Mouse (Mus musculus) erythroblast, embryonic 14.5 days (primary cell): ENCODE measurements around the gene Bmp8a. TPM values are rescaled to one million over a fixed set of nuclear protein-coding genes. Genes with fewer than 3 reads are reported as not detected.
"Not testable (repeated sequence)": the region's sequence is repeated elsewhere in the genome, so short reads cannot be mapped to it uniquely, and the experiment has no call there.

Experiments
- H3K27me3 ChIP-seq: 2 replicates; pipeline ENCODE4 v1.6.1; 2012; ENCODE audit warnings: inconsistent platforms; ENCODE audit not compliant: control insufficient read depth
- H3K36me3 ChIP-seq: 2 replicates; pipeline ENCODE4 v1.6.1; 2012; ENCODE audit warnings: mild to moderate bottlenecking, inconsistent platforms; ENCODE audit not compliant: control insufficient read depth
- H3K4me1 ChIP-seq: 2 replicates; pipeline ENCODE4 v1.6.1; 2012; ENCODE audit warnings: inconsistent platforms; ENCODE audit not compliant: control insufficient read depth
- H3K4me3 ChIP-seq: replicated peaks from 2 replicates; pipeline ENCODE3; 2012; ENCODE audit warnings: moderate library complexity, mild to moderate bottlenecking, inconsistent platforms
- H3K9me3 ChIP-seq: 2 replicates; pipeline ENCODE4 v1.6.1; 2012; ENCODE audit warnings: low read length, inconsistent platforms, mixed read lengths; ENCODE audit not compliant: control insufficient read depth
- GATA1 ChIP-seq: IDR thresholded peaks from 2 replicates; pipeline ENCODE4 v1.6.1; 2012; ENCODE audit warnings: low read length, inconsistent platforms, mixed read lengths
- TAL1 ChIP-seq: IDR thresholded peaks from 3 replicates; pipeline ENCODE4 v1.6.1; 2012; ENCODE audit warnings: low read length, inconsistent platforms, mixed read lengths
- polyA plus RNA-seq: library from polyadenylated mRNA; stranded (reverse); fragments of >175 nt; gene quantifications from 2 replicates; pipeline ENCODE4 v1.2.3, GENCODE M21; 2012

The Bmp8a gene
- polyA plus RNA-seq, 1 experiment, result not detected

DNA sequence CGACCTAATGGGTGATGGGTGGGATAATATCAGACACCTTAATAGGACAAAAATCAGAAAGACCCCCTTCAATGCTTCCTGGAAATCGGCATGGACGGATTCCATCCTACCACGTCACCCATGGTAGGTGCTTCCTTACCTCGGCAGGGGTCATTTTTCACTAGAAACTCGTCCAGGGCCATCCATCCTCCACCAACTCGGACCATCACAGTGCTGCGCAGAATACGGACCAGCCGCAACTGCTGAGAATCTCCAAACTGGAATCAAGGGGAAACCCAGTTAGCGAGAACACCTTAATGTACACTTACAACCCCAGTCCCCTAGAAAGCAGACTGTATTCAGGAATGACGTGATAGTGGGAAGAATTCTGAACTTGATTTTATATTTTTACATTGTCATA lies 17.7 kb upstream of the Bmp8a start:
- TF ChIP-seq GATA1 (no peak), TAL1 (no peak)
- Histone ChIP-seq H3K9me3 (no peaks in the 10 kb centered on the region), H3K4me3 (no peak overlapping the region), H3K4me1 (no peaks in the 10 kb centered on the region), H3K27me3 (no peaks in the 10 kb centered on the region), H3K36me3 (peaks cover 52% of the 10 kb centered on the region)

DNA sequence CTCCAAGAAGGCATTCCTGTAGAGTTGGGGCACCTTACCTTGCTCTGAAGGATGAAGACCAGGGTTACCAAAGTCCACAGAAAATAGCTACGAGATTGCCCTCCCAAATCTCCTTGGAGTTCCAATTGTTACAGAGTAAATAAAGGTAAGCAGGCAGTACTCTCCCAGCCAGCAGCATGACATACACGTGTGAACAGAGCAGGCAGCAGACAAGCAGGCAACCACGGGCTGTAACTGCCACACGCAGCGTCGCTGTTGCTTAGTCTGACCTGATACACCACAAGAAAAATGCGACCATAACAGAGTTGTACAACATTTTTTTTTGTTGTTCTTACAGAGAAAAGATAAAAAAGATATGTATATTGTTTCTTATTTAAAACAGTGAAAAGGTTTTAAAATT lies 15.6 kb upstream of the Bmp8a start:
- H3K4me3 ChIP-seq, result no peak overlapping the region
- peaks cover 57% of the 10 kb centered on the region for H3K36me3 ChIP-seq
- H3K9me3 ChIP-seq, result no peaks in the 10 kb centered on the region
- H3K27me3 ChIP-seq, result no peaks in the 10 kb centered on the region
- TF ChIP-seq GATA1 (no peak), TAL1 (no peak)
- no peaks in the 10 kb centered on the region for H3K4me1 ChIP-seq

DNA sequence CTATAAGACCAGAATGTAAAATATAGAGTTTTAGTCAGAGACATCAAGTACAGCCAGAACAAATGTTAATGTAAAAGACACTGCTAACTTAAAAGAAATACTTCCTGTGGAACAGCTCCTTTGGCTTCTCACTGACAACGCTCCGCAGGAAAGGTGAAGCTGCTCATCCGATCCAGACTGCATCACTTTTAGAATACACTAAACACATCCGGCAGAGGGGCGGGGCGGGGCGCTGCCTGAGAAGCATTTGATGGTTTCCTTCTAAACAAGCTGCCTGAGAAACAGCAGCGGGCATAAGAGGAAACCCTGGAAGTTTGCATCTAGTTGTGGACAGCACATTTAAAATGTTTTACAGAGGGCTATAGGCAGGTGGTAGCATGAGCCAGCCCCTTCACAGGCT lies 12.9 kb upstream of the Bmp8a start:
- peaks cover 66% of the 10 kb centered on the region for H3K36me3 ChIP-seq
- no peaks in the 10 kb centered on the region for H3K9me3 ChIP-seq
- H3K4me1 ChIP-seq, result no peaks in the 10 kb centered on the region

DNA sequence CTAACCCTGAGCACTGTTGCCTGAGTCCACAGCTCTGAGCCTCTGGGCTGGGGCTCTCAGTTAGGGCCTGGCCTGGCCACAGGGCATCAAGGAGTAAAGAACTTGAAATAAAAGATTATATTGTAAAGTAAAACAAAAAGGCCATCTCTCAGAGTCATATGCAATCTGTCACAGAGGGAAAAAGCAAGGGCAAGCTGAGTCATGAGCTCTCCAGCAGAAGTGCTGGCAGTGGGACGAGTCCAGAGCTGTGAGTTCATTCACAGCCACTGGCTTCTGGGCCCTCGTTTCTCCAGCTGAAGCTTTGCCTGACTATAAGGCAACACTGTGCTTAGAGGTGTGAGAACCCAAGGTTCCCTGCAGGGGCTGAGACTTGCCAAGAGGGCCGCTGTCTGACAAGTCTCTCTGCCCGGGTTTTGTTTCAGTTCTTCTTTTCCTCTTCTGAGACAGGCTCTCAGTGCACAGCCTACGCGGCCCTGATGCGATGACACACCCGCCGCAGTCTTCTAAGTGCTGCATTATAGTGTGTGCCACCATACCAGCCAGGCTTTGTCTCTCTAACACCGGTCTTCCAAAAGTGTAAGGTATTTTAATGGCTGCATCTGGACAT lies 10.3 kb upstream of the Bmp8a start:
- H3K4me3 ChIP-seq, result no peak overlapping the region
- H3K9me3 ChIP-seq, result no peaks in the 10 kb centered on the region
- TF ChIP-seq GATA1, result no peak
- TF ChIP-seq TAL1, result no peak
- no peaks in the 10 kb centered on the region for H3K27me3 ChIP-seq
- no peaks in the 10 kb centered on the region for H3K4me1 ChIP-seq
- H3K36me3 ChIP-seq, result peaks cover 62% of the 10 kb centered on the region

More for the DNA sequence above, 12.9 kb upstream of the Bmp8a start:
- no peaks in the 10 kb centered on the region for H3K27me3 ChIP-seq
- no peak for TF ChIP-seq TAL1
- TF ChIP-seq GATA1, result no peak
- H3K4me3 ChIP-seq, result no peak overlapping the region

DNA sequence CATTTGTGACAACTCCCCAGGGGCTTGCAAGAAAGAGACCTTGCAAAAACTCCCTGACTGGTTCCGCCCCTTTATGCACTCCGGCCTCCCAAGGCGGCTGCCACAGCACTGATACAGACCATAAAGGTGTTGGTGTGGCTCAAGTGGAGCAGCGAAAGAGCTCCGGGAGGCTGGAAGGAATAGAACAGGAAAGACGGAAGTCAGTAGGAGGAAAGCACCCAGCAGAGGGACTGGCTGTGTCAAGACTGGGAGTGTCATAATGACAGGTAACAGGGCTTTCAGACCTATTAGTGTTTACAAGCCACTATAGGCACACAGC lies 378 bp upstream of the Bmp8a start:
- H3K9me3 ChIP-seq, result no peaks in the 10 kb centered on the region; the same call in 1 of the 2 replicates
- TF ChIP-seq GATA1 (no peak), TAL1 (no peak)
- H3K4me3 ChIP-seq, result peak overlapping the region; percentile 65
- peaks cover 55% of the 10 kb centered on the region for H3K27me3 ChIP-seq
- peaks cover 18% of the 10 kb centered on the region for H3K4me1 ChIP-seq
- H3K36me3 ChIP-seq, result peaks cover 1% of the 10 kb centered on the region; the same call in 1 of the 2 replicates

DNA sequence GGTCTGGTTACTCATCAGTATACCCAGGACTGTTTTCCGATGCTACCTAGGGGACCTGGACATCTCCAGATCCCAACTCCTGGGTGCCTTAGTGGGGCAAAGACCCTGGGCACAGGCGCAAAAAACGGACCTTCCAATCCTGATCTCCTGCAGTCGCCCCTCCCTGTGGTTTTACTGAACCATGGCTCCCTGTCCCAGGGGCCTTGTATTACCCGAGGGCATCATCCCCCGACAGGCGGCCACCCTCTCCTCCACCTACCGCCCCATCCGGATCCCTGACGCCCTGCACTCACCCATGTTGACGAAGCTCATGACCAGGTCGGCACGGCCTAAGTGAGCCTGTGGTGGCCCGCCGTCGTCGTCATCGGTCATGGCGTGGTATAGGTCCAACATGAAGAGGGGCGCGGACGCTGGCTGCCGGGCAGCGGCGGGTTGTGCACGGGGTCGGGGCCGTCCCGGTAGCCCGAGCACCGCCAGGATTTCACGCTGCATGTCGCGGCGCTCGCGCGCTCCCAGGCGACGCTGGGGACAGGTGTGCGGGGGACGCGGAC lies 886 bp downstream of the Bmp8a start:
- TF ChIP-seq GATA1 (no peak), TAL1 (no peak)
- Histone ChIP-seq H3K4me1 (peaks cover 18% of the 10 kb centered on the region), H3K36me3 (no peaks in the 10 kb centered on the region), H3K4me3 (peak overlapping the region; percentile 65), H3K9me3 (no peaks in the 10 kb centered on the region; the same call in 1 of the 2 replicates), H3K27me3 (peaks cover 56% of the 10 kb centered on the region)

DNA sequence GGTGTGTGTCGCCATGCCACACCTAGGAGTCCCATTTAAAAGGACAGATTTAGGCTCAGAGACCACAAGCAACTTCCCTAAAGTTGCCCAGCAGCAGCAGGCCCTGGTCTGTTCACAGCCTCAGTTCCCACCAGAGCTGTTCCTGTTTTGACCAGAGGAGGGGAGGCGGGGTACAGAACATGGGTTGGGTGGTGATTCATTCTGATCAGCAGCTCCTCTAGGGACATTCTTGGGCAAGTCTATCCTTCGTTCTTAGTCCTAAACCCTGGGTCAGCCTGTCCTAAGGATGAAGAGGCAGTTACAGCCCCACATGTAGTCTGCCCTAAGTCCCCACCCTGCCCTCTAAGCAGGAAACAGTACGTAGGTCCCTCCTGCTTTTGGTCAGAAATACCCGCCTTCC lies 2.8 kb downstream of the Bmp8a start:
- H3K36me3 ChIP-seq, result no peaks in the 10 kb centered on the region
- H3K4me3 ChIP-seq, result no peak overlapping the region
- TF ChIP-seq GATA1 (no peak), TAL1 (no peak)
- H3K4me1 ChIP-seq, result peaks cover 19% of the 10 kb centered on the region
- no peaks in the 10 kb centered on the region; the same call in 1 of the 2 replicates for H3K9me3 ChIP-seq
- H3K27me3 ChIP-seq, result peaks cover 56% of the 10 kb centered on the region

DNA sequence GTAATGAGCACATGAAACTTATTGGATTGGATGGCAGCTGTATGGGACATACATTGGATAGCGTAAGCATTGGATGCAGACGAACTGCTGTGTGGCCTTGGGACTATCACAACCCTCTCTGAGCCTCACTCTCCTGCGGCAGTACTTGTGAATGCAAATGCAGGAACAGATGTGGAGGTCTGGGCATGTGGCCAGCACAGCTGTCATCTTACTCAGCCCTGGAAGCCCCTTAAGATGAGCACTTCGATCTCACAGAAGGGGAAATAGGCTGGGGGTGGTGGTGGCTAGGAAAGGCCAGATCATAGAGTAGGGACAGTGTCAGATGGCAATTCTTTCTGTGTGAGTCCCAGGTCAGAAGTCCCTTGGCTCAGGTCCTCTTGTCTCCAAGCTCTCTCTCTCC lies 5.4 kb downstream of the Bmp8a start:
- peaks cover 11% of the 10 kb centered on the region for H3K4me1 ChIP-seq
- no peaks in the 10 kb centered on the region for H3K36me3 ChIP-seq
- H3K9me3 ChIP-seq, result peaks cover 2% of the 10 kb centered on the region
- no peak for TF ChIP-seq GATA1
- TF ChIP-seq TAL1, result no peak
- H3K27me3 ChIP-seq, result peaks cover 34% of the 10 kb centered on the region
- H3K4me3 ChIP-seq, result no peak overlapping the region

DNA sequence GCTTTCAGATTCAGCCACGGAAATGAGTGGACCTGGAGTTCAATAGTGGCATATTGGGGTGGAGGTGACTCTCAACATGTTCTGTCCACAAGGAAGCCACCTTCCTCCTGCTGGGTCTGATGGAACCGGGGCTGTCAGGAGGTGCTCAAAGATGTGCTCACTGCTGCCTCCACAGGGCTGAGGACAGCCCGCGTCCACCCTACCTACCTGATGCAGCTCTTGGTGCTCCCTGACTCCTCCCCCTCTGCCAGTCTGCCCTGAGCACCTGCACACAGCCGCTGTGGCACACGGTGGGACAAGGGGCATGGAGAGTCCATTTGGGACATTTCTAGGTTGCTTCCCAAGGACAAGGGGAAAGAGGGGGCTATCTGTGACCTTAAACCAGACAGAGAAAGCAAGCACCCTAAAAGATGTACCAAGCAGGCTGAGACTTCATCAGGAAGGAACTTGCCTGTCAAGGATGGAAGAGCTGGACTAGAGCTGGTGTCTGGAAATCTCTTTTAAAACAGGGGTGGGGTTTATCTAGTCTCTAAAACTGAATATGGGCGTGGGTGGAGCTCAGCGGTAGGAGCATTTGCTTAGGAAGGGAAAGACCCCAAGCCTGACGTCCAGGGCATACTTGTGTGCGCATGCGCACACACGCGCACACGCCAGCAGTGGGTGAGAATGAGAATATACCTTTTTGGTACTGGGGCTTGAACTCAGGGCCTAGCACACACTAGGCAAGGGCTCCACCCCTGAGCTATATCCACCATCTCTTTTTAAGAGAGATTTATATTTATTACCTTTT lies 7.1 kb downstream of the Bmp8a start:
- TF ChIP-seq TAL1 (no peak), GATA1 (no peak)
- no peaks in the 10 kb centered on the region for H3K36me3 ChIP-seq
- peaks cover 8% of the 10 kb centered on the region for H3K9me3 ChIP-seq
- no peak overlapping the region for H3K4me3 ChIP-seq
- peaks cover 2% of the 10 kb centered on the region; the same call in 1 of the 2 replicates for H3K4me1 ChIP-seq
- peaks cover 17% of the 10 kb centered on the region for H3K27me3 ChIP-seq

DNA sequence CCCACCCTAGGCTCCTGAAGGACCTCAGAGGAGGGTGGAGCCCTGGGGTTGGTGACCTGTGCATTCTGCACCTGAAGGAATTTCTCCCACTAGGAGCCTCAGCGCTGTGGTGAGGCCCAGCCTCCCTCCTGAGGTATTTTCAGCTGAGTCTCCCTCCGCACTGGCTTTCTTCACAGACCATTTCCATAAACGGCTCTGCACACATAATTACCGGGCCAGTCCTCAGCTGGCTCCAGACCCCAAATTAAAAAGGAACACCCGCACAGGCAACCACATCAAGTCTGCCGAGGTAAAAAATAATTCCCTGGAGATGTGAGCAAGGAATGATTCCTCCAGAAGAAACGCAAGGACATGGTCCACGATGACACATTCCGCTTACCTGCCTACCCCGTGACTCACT lies 7.8 kb downstream of the Bmp8a start:
- H3K36me3 ChIP-seq, H3K9me3 ChIP-seq, H3K4me3 ChIP-seq, H3K27me3 ChIP-seq, H3K4me1 ChIP-seq: not testable (repeated sequence)
